Mouse (Mus musculus): ENCODE measurements at regions not wholly inside any gene's neighbourhood (a gene's known extent, or its start where the extent isn't known, plus 50 kb on each side); places are given as distances from the start of the nearest gene placed in this dataset.
A peak's percentile ranks its signal among the peaks of the same experiment; 100 is the strongest.

DNA sequence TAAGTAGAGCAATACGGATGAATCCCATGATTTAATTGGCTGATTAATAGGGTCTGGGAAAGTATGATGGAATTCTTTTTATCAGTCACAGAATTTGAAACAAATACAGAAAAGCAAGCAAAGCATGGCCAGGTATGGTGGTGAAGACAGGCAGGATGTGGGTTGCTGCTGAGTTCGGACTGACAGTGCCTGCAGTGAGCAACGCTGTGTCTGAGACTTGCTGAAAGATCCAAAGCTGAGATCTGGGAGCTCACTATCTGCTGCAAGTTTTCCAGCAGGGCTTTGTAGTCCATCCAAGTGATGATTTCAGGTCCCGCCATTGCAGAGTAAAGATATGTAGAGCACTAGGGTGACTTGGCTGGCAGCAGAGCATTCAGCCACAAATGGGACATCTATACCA lies 189.3 kb upstream of the Ahr start:
- DNase-seq (ENCODE audit: low spot score): no peak

DNA sequence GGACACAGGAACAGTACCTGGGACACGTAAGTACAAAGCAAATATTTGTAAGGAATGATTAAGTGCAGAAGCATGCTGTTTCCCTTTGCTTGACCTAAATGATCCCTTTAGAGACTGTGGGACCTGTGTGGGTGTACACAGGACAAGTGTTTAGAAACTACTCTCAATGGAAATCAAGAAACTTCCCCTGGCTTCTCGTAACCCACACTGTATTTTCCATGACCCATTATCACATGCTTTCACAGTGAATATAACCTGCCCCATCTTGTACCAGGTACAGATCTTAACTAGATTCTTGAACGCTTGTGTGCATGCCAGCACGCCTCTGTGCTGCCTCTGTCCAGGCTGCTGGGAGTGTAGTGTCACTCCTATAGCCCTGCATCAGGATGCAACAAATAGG lies 177.8 kb upstream of the Ahr start:
- no peak for DNase-seq (ENCODE audit: low spot score)

DNA sequence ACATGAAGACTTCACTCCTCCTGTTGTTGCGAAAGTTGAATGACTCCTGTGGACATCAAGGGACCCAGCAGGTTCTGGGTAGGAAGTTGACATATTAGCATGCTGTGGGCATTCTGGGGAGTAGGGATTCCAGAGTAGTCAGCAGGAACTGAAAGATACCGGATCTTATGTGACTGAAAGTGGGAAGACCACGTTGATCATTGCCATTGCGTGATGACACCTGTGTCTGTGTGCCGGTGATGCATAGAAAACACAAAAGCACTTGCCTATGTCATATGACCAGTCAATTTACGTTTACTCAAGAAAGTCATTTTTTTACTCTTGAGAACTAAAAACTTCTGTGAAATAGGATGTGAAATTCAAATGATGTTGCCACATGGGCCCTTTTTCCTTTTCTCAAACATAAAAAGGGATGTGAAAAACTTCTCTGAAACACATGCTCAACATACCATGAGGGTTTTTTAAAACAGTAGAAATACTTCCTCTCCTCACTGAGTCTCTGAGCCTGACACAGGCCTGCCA lies 176.8 kb upstream of the Ahr start:
- no peak for DNase-seq (ENCODE audit: low spot score)

DNA sequence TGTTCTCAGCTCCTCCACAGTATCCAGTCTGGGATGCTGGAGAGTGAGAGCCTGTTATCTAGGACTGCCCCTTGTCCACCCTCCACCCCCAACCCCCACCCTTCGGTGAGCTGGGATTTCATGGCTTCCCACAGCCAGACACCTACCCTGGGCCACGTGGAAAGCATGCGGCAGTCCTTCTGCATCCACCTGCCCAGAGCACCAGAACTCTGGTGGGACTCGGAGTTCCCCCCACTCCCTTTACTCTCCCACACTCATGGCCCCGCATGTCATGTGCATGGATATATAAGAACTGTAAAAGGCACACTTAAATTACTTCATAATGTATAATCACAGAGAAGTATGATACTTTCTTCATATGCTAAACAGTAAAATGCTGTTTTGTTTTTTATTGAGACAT lies 175.5 kb upstream of the Ahr start:
- no peak for DNase-seq (ENCODE audit: low spot score)

DNA sequence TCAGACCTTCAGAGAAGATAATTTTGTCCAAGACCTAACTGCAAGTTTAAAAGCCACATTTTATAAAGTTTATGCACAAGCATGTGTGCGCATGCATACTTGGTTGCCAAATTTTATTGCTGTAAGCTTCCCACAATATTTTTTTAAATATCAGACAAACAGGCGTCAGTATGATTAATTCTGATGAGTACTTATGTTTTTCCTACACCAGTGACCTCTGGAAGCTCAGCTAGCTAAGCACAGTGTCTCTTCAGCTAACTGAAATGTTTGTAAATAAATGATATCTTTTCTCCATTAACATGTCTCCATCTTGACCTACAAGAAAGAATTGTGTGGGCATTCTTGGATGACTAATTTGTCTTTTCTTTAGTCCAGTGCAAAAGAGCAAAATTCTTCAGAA lies 168.6 kb upstream of the Ahr start:
- no peak for DNase-seq (ENCODE audit: low spot score)

DNA sequence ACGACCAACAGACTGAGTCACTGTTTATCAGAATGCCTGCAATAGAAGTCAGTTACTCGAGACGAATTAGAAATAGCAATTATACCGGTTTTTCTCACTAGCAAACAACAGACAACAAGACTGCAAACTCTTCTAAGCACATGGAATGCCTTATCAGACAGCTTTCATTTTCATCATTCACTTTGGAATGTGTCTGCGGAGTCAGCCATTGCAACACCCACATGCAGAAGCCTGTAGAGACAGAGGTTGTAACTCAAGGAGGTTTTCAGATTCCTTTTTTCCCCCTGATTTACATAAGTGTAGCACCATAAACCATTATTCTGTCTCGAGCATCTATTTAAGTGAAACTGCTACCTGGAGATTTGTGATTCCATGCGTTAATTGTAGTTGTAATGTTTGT lies 167.8 kb upstream of the Ahr start:
- no peak for DNase-seq (ENCODE audit: low spot score)

DNA sequence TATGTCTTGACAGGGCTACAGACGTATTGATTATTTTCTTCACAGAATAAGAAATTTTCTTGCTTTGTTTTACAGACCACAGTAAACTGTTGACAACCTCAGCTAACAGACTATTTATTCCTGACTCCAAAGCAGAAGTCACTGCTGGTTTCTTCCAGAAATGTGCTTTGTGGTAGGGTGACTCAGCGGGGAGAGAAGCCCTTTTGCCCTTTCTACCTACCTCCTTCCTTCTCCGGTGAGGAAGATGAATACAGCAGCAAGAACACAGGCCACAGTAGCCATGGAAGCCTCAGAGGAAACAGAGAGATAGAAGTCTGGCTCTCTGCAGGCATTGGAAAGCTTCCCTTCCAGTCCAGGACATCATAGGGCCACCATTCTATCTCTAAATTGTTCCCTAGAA lies 159.4 kb upstream of the Ahr start:
- no peak for DNase-seq (ENCODE audit: low spot score)

DNA sequence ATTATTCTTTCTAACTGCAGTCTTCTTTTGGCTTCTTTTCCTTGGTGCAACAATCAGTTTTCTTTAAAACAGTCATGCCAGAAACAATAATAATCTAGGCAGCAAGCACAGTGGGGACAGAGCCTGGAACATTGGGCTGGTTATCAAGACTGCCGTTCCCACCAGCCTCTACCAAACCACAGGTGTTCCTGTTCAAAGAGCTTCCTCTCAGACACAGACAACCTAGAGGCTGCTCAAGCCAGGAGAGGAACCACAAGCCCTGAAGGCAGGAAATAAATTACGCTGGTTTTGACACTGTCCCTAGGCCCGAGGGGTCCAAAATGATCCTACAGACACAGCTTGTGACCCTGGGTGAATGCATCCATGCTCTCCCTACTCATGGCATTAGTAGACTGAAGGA lies 156.1 kb upstream of the Ahr start:
- no peak for DNase-seq (ENCODE audit: low spot score)

DNA sequence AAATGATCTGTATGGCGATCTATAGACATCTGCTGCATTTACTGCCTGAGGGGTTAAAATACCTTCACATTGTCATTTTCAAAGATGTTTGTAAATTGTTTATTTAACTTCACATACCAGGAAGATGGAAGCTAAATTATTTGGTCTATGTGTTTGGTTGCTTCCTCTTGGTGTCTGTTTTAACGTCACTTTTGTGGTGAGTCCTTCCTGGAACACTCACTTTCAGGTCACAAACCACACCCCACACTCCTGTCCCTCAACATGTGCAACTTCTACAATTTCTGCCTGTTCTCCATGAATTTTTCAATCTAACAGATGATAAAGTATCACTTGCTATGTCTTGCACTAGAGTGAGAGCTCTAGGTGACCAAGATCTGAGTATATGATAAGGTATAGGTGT lies 151.4 kb upstream of the Ahr start:
- DNase-seq (ENCODE audit: low spot score): no peak

DNA sequence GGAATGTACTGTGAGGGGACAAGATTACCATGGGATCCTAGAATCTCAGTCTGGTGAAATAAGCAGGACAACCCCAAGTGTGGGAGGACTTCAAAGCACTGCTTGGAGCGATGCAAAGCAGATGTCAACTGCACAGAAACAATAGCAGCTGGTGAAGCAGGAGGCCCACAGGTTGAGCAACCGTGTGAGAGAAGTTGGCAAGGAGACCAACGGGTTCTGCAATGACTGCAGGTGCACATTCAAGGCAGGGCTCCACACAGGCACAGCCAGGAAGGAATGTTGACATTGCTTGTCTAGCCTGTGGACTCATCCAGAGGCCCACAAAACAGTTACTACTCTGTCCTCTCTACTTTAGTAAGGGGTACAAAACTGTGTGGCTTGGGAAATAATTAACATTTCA lies 150.4 kb upstream of the Ahr start:
- DNase-seq (ENCODE audit: low spot score): no peak

DNA sequence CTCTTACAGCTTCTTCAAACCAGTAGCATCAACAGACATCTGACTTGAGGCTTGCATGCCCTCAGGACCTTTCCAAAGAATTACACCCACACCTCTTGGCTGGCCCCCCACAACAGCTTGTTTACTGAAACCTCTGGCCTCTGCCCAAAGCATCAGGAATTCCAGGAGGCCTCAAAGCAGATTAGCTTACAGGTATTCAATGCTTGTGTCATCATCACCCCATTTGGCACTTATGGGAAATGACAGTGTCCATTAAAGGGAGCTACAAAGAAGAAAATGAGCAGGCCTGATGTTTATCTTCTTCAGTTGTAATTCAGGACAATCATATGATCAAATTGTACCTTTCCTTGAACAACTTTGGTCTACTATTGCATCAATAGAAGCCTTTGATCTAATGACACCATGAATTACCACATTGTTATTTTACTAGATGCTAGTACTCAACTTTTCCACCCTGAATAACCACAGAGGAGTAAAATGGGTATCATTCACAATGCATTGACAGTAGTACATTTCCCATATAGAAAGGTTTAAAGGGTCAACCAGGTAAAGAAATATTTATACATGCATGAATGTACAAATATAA lies 147.1 kb upstream of the Ahr start:
- no peak for DNase-seq (ENCODE audit: low spot score)

DNA sequence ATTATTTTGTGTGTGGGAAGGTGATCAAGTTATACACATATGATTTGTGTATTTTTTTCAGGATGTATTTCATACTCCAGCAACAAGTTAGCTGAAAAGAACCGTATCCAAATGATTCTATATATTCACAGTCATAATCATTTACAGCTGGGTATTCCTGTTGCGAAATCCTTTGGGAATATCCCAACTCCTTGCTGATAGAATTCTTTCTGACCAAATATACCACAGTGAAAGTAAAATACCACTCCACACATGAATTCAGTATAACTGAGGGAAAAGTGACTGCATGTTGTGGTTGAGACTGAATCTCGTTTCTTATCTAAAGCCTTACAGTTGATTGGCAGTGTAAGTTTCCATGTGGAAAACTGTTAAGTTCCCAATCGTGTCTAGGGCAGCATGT lies 145.1 kb upstream of the Ahr start:
- no peak for DNase-seq (ENCODE audit: low spot score)

DNA sequence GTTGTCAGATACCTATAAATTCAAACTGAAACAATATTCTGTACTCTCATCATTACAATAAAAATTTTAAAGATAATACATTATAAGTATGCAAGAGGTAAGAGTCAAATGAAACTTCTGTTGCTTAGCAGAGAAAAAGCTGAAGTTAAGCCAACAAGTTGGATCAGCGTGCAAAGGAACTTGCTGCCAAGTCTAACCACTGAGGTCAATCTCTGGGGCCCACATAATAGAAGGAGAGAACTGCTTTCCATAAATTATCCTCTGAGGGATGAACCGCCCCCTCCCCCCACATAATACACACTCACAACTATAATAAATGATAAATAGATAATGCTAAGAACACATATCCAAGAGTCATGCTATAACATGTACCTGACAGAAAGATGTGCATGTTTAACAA lies 144.2 kb upstream of the Ahr start:
- no peak for DNase-seq (ENCODE audit: low spot score)

DNA sequence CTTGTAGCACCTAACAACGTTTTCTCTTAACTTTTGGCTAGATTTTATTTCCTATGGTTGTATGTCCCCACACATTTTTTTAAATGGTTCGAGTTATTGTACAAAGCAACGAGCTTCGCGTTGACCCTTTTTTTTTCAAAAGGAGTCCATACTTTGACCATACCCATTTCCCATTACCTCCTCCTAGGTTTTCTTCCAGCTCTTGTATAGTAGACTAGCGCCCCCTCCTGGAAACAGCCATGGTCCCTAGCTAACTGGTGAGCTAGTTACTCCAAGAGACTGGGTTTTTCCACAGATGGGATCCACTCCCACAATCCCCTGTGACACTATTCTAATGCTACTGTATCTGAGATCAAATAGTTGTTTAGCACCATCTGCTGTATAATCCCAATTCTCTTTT lies 139.6 kb upstream of the Ahr start:
- DNase-seq (ENCODE audit: low spot score): peak; percentile 16

DNA sequence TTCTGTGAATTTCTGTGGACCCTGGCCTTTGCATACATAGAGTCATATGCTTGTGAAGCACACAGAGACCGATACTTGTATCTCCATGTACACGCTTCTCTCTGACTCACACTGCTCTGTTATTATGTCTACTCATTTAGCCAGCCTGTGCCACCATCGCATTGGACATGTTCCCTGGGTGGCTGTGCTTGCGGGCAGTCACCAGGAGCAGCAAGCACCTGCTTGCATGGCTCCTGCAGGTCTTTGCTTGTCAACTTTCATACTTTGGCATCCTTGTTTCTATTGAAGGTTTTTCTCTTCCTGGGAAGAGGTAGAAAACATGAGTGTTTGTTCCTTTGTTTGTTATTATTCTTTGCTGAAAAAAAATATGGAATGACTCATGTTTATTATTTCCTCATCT lies 136.1 kb upstream of the Ahr start:
- DNase-seq (ENCODE audit: low spot score): no peak

DNA sequence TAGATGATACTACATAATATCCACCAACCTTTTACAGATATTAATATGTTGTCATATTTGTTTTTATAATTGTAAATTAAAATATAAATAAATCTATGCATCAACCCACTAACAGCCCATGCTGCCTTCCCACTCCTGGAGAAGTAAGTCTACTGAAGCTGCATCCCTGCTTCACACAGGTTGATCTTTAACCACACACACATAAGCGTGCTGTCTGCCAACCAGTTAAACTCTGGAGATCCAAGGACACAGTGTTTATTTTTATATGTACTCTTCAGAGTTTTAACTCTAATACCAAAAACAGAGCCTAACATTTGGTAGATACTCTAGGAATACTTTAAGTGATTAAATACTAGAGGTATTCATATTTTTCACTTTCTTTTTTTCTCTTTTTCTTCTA lies 133.9 kb upstream of the Ahr start:
- DNase-seq (ENCODE audit: low spot score): no peak

DNA sequence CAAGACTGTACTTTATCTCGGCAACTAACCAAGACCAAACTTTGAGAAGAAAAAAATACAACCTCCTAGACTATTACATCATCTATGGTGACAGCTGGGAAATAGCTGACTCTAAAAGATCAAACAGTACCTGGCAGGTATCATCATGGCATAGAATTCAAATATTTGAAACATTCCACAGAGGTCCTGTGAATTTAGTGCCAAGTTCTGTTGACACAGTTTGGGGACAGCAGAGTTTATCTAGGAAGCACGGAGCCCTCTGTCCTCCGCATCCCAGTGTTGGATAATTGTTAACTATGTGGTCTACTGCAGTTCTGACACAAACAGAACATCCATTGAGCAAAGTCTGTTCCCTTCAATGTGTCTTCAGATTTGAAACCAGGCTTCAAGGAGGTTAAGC lies 132.9 kb upstream of the Ahr start:
- no peak for DNase-seq (ENCODE audit: low spot score)

DNA sequence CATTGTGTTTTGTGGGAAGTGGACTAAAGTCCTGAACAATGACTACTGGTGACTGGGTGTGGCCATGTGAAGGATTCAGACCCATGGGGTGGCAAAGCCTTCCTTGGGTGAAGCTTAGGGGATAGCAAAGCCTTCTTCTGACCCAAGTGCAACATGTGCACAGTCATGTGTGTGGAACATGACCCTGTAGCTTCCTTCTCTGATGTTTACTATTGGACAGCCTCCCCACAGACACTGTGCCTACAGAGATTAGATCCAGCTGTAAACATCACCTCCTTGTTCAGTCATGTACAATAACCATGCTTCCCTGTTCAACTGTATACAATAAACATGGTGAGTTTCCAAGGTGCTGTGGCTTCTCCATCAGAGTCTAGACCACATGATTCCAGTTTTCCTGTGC lies 132.4 kb upstream of the Ahr start:
- DNase-seq (ENCODE audit: low spot score): no peak

DNA sequence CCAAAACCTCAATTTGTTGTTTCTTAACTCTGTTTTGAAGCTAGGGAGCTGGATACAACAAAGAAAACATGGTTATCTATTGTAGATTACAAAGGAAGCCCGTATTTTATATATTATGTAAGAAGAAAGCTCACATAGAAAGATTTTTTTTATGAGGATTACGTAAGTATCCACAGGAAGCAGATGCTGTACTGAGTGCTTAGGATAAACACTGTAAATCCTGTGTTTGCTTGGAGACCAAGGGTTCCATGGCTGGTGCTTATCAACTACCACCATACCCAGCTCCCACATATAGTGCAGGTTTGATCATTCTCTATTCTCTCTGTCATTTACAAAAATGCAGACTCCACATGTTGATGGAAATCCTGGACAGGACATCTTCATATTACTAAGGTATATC lies 131.2 kb upstream of the Ahr start:
- no peak for DNase-seq (ENCODE audit: low spot score)

DNA sequence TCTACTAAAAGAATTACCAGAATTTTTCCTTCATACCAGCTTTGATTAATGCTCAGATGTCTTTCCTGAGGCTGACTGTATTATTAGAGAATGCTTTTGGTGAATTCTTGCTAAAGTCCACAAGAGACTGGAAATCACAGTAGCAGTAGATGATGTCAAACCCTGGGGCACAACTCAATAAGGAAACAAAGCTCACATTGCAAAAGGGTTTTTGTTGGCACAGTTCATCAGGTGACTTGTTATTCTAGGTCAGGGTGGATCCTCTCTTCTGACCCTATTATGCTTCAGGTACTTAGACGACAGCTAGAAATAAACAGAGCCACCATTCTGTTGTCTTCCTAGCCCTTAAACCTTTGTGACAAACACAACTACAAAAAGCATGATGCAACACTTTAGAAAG lies 128.2 kb upstream of the Ahr start:
- no peak for DNase-seq (ENCODE audit: low spot score)

DNA sequence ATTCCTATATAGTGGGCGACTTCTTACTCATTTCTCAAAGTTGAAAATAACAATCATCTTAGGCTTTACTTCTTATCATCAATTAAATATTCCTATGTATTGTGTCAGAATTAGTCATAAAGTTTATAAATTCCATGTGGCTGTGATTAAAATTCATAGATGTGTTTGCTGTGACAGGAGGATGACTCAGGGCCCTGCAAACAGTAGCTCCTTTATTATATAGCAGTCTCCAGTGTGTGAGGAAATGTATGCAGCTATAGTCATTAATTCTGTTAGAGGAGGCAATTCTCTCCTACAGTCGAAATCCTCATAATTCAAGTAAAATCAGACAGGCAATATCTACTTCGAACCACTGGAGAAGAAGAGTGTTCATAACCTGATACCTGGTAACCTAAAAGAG lies 121.7 kb upstream of the Ahr start:
- DNase-seq (ENCODE audit: low spot score): no peak

DNA sequence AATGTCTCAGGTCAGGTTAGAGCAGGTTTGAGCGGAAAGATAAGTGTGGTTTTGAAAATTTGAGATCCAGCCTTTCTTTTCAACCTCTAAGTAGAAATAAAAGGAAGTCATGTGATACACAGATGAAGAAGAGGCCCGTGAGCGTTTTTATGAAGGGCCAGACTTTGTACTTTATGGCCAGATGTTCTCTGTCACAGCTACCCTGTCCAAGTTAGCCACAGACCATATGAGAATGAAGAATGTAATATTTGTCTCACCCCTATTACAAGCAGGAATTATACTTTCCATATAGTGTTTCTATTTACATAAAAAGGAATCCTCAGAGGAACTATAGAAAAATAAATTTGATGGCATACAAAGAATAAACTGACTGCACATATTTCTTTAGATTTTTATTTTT lies 114.9 kb upstream of the Ahr start:
- DNase-seq (ENCODE audit: low spot score): no peak

DNA sequence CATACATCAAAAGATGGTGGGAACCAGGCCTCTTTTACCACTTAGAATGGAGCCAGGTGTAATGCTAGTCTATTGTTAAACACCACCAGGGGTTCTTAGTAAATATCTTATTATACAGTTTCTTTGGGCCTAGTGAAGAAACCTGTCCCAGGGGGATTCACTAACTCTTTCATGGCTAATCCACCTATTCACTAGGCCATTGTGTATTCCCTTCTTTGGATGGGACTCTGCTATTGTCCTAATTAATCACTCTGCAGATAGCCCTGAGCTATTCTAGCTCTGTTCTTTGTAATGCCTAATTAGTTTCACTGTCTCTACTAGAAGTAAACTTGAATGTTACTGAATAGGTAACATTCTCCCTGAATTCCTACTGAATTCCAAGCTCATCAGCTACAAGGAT lies 107.6 kb upstream of the Ahr start:
- DNase-seq (ENCODE audit: low spot score): no peak

DNA sequence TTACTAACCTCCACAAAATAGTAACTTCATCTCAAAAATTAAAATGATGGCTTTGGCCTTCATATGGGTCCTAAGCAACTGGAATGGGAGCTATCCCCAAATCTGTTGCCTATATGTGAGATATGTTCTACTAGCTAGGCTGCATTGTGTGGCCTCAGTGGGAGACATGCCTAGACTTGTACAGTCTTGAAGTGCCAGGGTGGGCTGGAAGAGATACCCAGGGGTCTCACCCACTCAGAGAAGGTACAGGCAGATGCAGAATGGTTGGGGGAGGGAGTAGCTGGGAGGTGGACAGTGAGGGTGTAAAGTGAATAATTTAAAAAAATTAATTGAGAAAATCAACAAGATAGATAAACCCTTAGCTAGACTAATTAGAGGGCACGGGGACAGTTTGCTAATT lies 106.9 kb upstream of the Ahr start:
- no peak for DNase-seq (ENCODE audit: low spot score)

DNA sequence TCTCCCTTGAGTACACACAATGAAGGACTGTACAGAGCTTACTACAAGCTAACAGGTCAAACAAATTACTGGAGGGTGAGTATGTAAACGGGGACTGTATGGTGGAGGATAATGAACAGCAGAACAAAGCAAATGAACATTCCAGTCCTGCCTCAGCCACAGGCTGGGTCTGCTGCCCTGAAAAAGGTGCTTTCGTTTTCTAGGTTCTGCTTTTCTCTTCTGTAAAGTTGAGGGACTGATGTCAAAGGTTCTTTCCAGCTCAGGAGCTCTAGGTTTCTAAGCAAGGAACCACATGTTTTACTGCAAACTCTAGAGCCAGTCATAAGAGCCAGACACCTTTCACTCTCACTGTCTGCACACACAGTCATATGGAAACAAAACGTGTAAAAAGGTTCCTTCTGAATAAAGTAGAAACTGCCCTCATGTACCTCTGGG lies 106.1 kb upstream of the Ahr start:
- DNase-seq (ENCODE audit: low spot score): no peak

Data from heart, adult 8-10 months (tissue).